Mouse (Mus musculus) ES-E14 (cell line): ENCODE measurements at regions not wholly inside any gene's neighbourhood (a gene's known extent, or its start where the extent isn't known, plus 50 kb on each side); places are given as distances from the start of the nearest gene placed in this dataset.

ENCODE experiments used
- DNase-seq: peaks from one replicate; pipeline ENCODE4 v3.0.0-alpha.2; 2013; ENCODE audit warnings: low read depth, low spot score
- H3K27ac ChIP-seq: 2 replicates; pipeline ENCODE4 v1.5.1; 2012; ENCODE audit warnings: low read depth, mild to moderate bottlenecking, low read length, moderate library complexity, mixed read lengths; ENCODE audit not compliant: poor library complexity, insufficient read depth, severe bottlenecking
- H3K36me3 ChIP-seq: 2 replicates; pipeline ENCODE4 v1.6.1; 2012; ENCODE audit warnings: mild to moderate bottlenecking, low read length, moderate library complexity, mixed read lengths; ENCODE audit not compliant: control insufficient read depth, poor library complexity, insufficient read depth, severe bottlenecking
- H3K4me1 ChIP-seq, 2 experiments: fragments of 150-350 bp in 1 of 2; sonication (generic) in 1 of 2; 2 replicates each; pipeline ENCODE4 v1.6.1; 2012; ENCODE audit warnings: low read length in 2 of 2, mild to moderate bottlenecking in 1 of 2, mixed read lengths in 1 of 2; ENCODE audit not compliant: control insufficient read depth in 2 of 2, insufficient read depth in 2 of 2, poor library complexity in 1 of 2
- H3K4me3 ChIP-seq, 2 experiments: fragments of 150-350 bp in 1 of 2; sonication (generic) in 1 of 2; 2 replicates each; pipeline ENCODE4 v1.5.1; 2012; ENCODE audit warnings: low read length in 2 of 2, low read depth in 1 of 2, mild to moderate bottlenecking in 1 of 2, mixed read lengths in 1 of 2; ENCODE audit not compliant: insufficient read depth in 1 of 2, poor library complexity in 1 of 2, severe bottlenecking in 1 of 2
- H3K9ac ChIP-seq: 2 replicates; pipeline ENCODE4 v1.6.1; 2012; ENCODE audit warnings: low read depth, mild to moderate bottlenecking, low read length, mixed read lengths; ENCODE audit not compliant: poor library complexity, insufficient read depth, severe bottlenecking
- H3K9me3 ChIP-seq: fragments of 150-350 bp; sonication (generic); 2 replicates; pipeline ENCODE4 v1.6.1; 2012; ENCODE audit warnings: low read depth, mild to moderate bottlenecking, low read length; ENCODE audit not compliant: control insufficient read depth, insufficient read depth
- CHD2 ChIP-seq: IDR thresholded peaks from 2 replicates; pipeline ENCODE4 v1.6.1; 2014; ENCODE audit warnings: mild to moderate bottlenecking, low read depth, low read length, inconsistent platforms
- HCFC1 ChIP-seq: IDR thresholded peaks from 2 replicates; pipeline ENCODE4 v1.6.1; 2012; ENCODE audit warnings: low read length, inconsistent platforms, borderline replicate concordance; ENCODE audit not compliant: insufficient read depth
- MAFK ChIP-seq: IDR thresholded peaks from 2 replicates; pipeline ENCODE4 v1.6.1; 2014; ENCODE audit warnings: mild to moderate bottlenecking, low read depth, low read length, inconsistent platforms; ENCODE audit not compliant: insufficient read depth
- ZC3H11A ChIP-seq: IDR thresholded peaks from 2 replicates; pipeline ENCODE4 v1.6.1; 2012; ENCODE audit warnings: low read depth, mild to moderate bottlenecking, inconsistent platforms, low read length, borderline replicate concordance
- ZNF384 ChIP-seq: IDR thresholded peaks from 2 replicates; pipeline ENCODE4 v1.6.1; 2012; ENCODE audit warnings: low read depth, low read length, inconsistent platforms
- in situ Hi-C, 2 experiments: fragments of 600-800 bp; cut with MboI; formaldehyde crosslinking; loops; one replicate each; pipeline ENCODE4 v1.15.1; 2025; ENCODE audit warnings: low sequenced_read_pairs in 2 of 2, inconsistent platforms in 1 of 2; ENCODE audit not compliant: unreplicated experiment in 2 of 2

- Histone ChIP-seq H3K4me1 (peaks cover 0 to 3% of the 10 kb centered on the region in 2 experiments; a peak in 2 of 4 replicates), H3K9me3 (no peaks in the 10 kb centered on the region), H3K36me3 (no peaks in the 10 kb centered on the region), H3K9ac (no peak overlapping the region), H3K27ac (no peak overlapping the region), H3K4me3 (no peak overlapping the region)
- TF ChIP-seq CHD2 (no peak), HCFC1 (no peak), ZC3H11A (no peak), MAFK (no peak), ZNF384 (no peak)
- in situ Hi-C loops, result no loop called here
- no peak for DNase-seq
Observed at GRCm38 (mm10) chr6:89037392-89037791, 135.3 kb downstream of the Tpra1 start.

- TF ChIP-seq ZNF384 (no peak), CHD2 (no peak), ZC3H11A (no peak), HCFC1 (no peak), MAFK (no peak)
- H3K4me3 ChIP-seq, result no peak overlapping the region
- in situ Hi-C loops, result no loop called here
- H3K9ac ChIP-seq, result no peak overlapping the region
- DNase-seq, result no peak
- no peaks in the 10 kb centered on the region for H3K36me3 ChIP-seq
- no peaks in the 10 kb centered on the region for H3K9me3 ChIP-seq
- H3K4me1 ChIP-seq, result peaks cover 0 to 7% of the 10 kb centered on the region in 2 experiments; a peak in 2 of 4 replicates
- H3K27ac ChIP-seq, result no peak overlapping the region
Observed at GRCm38 (mm10) chr6:89037901-89038300, 135.8 kb downstream of the Tpra1 start.

- in situ Hi-C loops, result no loop called here
- no peak for TF ChIP-seq MAFK
- TF ChIP-seq ZNF384, result no peak
- no peak for TF ChIP-seq CHD2
- TF ChIP-seq HCFC1, result no peak
- TF ChIP-seq ZC3H11A, result no peak
- H3K4me1 ChIP-seq, result peaks cover 0 to 7% of the 10 kb centered on the region in 2 experiments; a peak in 2 of 4 replicates
Observed at GRCm38 (mm10) chr6:89040919-89041318, 138.9 kb downstream of the Tpra1 start.

GRCm38 (mm10) chr6:89042478-89043239 is 140.6 kb downstream of the Tpra1 start:
- no peak overlapping the region for H3K4me3 ChIP-seq
- no peaks in the 10 kb centered on the region for H3K9me3 ChIP-seq
- TF ChIP-seq MAFK (no peak), HCFC1 (no peak), ZC3H11A (no peak), ZNF384 (no peak), CHD2 (no peak)
- DNase-seq, result no peak
- H3K36me3 ChIP-seq, result no peaks in the 10 kb centered on the region
- H3K9ac ChIP-seq, result no peak overlapping the region
- no peak overlapping the region for H3K27ac ChIP-seq
- peaks cover 0 to 7% of the 10 kb centered on the region in 2 experiments; a peak in 2 of 4 replicates for H3K4me1 ChIP-seq
- in situ Hi-C loops, result no loop called here

More at GRCm38 (mm10) chr6:89040919-89041318, 138.9 kb downstream of the Tpra1 start:
- no peak for DNase-seq
- Histone ChIP-seq H3K9me3 (no peaks in the 10 kb centered on the region), H3K36me3 (no peaks in the 10 kb centered on the region), H3K9ac (no peak overlapping the region), H3K27ac (no peak overlapping the region), H3K4me3 (no peak overlapping the region)
